10 mouse cellular contexts compared by ENCODE assay signal in the genomic region with DNA sequence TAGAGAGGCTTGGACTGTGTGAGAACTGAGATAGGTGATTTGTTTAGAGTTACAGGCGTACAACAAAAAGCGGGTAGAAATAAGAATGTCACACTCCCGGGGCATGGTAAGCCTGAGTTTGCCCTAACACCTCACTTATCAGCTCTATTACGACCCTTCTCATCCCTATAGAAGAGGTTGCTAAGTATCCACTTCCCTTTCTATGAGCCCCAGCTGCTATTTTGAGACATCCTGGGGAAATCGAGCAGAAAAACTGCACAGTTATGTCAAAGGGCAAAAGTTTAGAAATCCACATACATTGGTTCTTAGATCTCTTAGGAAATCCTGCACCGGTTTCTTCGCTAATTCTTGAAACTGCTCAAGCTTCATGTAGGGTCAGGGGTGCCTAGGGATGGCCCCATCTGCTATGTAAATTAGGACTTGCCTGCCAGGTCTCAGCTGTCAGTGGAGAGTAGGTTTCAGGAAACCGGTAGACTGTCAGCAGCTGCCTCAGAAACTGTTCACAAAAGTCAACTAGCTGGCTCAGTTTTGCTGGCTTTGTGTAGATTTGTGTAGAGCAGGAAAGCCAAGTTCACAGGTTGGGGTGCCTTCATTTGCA. TPM values are rescaled to one million over a fixed set of nuclear protein-coding genes. Genes with fewer than 3 reads are reported as not detected.
DNase-seq lines count a peak whose midpoint lies in the region; ATAC-seq lines count a peak whose summit lies in the region.
"Had no signal": no experiment of that assay in that cellular context is flagged by ENCODE, and none has a peak within 500 bp of the region (broad histone marks: within the 10 kb centered on the region; RNA-seq: fewer than 3 reads in every experiment).

No protein-coding gene starts in this region.

- H3K4me3 ChIP-seq in hindbrain, embryonic 13.5 days = peak overlapping the region; percentile 51; the same call in 1 of the 2 replicates

- no peaks in the 10 kb centered on the region for H3K9me3 ChIP-seq in hindbrain, embryonic 13.5 days

- WGBS in hindbrain, embryonic 13.5 days = 27% methylated on average over 8 of the region's 8 CpGs

- peaks cover 9% of the 10 kb centered on the region for H3K36me3 ChIP-seq in hindbrain, embryonic 13.5 days

- H3K4me1 ChIP-seq in hindbrain, embryonic 13.5 days (replicated peaks) = peaks cover 32% of the 10 kb centered on the region

- ATAC-seq in hindbrain, embryonic 13.5 days (ENCODE audit: low FRiP score) = no peak
- ATAC-seq in megakaryocyte progenitor cell, adult 5-6 weeks (replicated peaks; ENCODE audit: poor library complexity) = peak; percentile 55

- H3K4me2 ChIP-seq in hindbrain, embryonic 13.5 days = no peak overlapping the region; the same call in 1 of the 2 replicates

- peak; percentile 4 for DNase-seq in cerebellum, postnatal 14 days
- DNase-seq in cerebellum, adult 18-20 months = no peak
- peak; percentile 1 for DNase-seq in kidney, postnatal 14 days
- no peak for DNase-seq in kidney, adult 11 months
- no peak for DNase-seq in urinary bladder, postnatal 4 days (ENCODE audit: low spot score in 2 of 2)
- DNase-seq in lung, postnatal 36 days = no peak
- DNase-seq: cerebellum, adult 8-10 months had no signal

- H3K27me3 ChIP-seq in hindbrain, embryonic 13.5 days = peaks cover 40% of the 10 kb centered on the region

- no peak overlapping the region for H3K9ac ChIP-seq in hindbrain, embryonic 13.5 days

- no peak overlapping the region for H3K27ac ChIP-seq in hindbrain, embryonic 13.5 days

RNA-seq across cellular contexts. Expression of gene Gm4450, which starts 27.9 kb away (rescaled TPM):
- 0.19 and 0.26 TPM in 2 replicates for polyA plus RNA-seq in hindbrain, embryonic 13.5 days (2015; fragmentation: Nextera tagmentation; extraction: Ambion mirVana)
- not detected in 2 replicates for total RNA-seq in megakaryocyte progenitor cell, adult 5-6 weeks (2015)
- total RNA-seq in megakaryocyte progenitor cell, adult 5-6 weeks (2017) = not detected in 2 replicates
- total RNA-seq: layer of hippocampus, postnatal 10 days had no signal

RNA-seq across cellular contexts. Expression of gene Zfp697, which starts 46.8 kb away (rescaled TPM):
- 15.9 and 16.6 TPM in 2 replicates for polyA plus RNA-seq in hindbrain, embryonic 13.5 days (2015; fragmentation: Nextera tagmentation; extraction: Ambion mirVana)
- 0.90 and 1.2 TPM in 2 replicates for total RNA-seq in megakaryocyte progenitor cell, adult 5-6 weeks (2015)
- total RNA-seq in megakaryocyte progenitor cell, adult 5-6 weeks (2017) = 0.54 and 0.84 TPM in 2 replicates

Comparison
In these comparisons a context has a peak if more than half of its experiments do, and no peak if none do; other contexts are left out.
1. DNase-seq: peak in cerebellum, postnatal 14 days (2 of 2) and kidney, postnatal 14 days (single experiment); none in cerebellum, adult 18-20 months (0 of 2), kidney, adult 11 months (single experiment), urinary bladder, postnatal 4 days (0 of 2) and lung, postnatal 36 days (single experiment).